Mouse (Mus musculus) ES-Bruce4 (cell line): Measurements from ENCODE around the gene Myo15.

Experiments used
- CTCF ChIP-seq: IDR thresholded peaks from one replicate; pipeline ENCODE4 v1.8.1; 2011; ENCODE audit warnings: low read depth, low read length
- EP300 ChIP-seq: IDR thresholded peaks from 2 replicates; pipeline ENCODE4 v1.6.1; 2011; ENCODE audit warnings: low read depth, low read length; ENCODE audit not compliant: insufficient read depth
- POLR2A ChIP-seq: IDR thresholded peaks from one replicate; pipeline ENCODE4 v1.8.1; 2011; ENCODE audit warnings: low read length; ENCODE audit not compliant: insufficient read depth

- TF ChIP-seq POLR2A (no peak), CTCF (no peak), EP300 (no peak)
Observed at GRCm38 (mm10) chr11:60475668-60476362, 6.7 kb downstream of the Myo15 start.
